Mouse (Mus musculus) ES-Bruce4 (cell line): Measurements from ENCODE around the gene Rpl3l.

Experiments
- CTCF ChIP-seq: IDR thresholded peaks from one replicate; pipeline ENCODE4 v1.8.1; 2011; ENCODE audit warnings: low read depth, low read length
- EP300 ChIP-seq: IDR thresholded peaks from 2 replicates; pipeline ENCODE4 v1.6.1; 2011; ENCODE audit warnings: low read depth, low read length; ENCODE audit not compliant: insufficient read depth
- POLR2A ChIP-seq: IDR thresholded peaks from one replicate; pipeline ENCODE4 v1.8.1; 2011; ENCODE audit warnings: low read length; ENCODE audit not compliant: insufficient read depth

- TF ChIP-seq CTCF (no peak), POLR2A (no peak), EP300 (no peak)
Observed at GRCm38 (mm10) chr17:24728184-24728583, 564 bp downstream of the Rpl3l start.
